Mouse (Mus musculus): ENCODE measurements at regions not wholly inside any gene's neighbourhood (a gene's known extent, or its start where the extent isn't known, plus 50 kb on each side); places are given as distances from the start of the nearest gene placed in this dataset.

- no peaks in the 10 kb centered on the region for H3K27me3 ChIP-seq (ENCODE audit: control insufficient read depth, insufficient read depth, low read length)
- 66% methylated on average over 4 of the region's 4 CpGs for WGBS
- DNase-seq, result no peak
Observed at GRCm38 (mm10) chr15:40566481-40566880, 432.3 kb downstream of the 9330182O14Rik start.

DNA sequence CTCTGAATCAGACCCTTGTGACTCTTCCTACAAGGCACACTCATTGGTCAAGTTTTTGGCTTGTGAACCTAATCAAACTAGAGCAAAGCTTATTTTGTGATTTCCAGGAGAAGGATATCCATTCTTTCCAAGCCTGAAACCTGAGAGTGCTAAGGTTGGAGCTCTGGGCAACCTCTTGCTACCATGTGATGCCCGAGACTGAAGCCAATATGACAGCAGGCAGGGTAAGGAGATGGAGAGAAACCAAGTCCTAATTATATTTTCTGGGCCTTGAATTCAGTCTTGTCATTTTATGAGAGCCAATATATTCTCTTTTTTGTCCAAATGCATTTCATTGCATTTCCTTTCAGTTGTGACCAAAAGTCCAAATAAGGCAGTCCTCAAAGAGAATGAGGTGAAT is 434.5 kb downstream of the 9330182O14Rik start:
- H3K27me3 ChIP-seq (ENCODE audit: control insufficient read depth, insufficient read depth, low read length), result no peaks in the 10 kb centered on the region
- no peak for TF ChIP-seq CTCF (IDR thresholded peaks at IDR 0.05; ENCODE audit: borderline replicate concordance, insufficient read depth, low read depth, low read length)
- no peak for TF ChIP-seq POLR2A (IDR thresholded peaks at IDR 0.05; ENCODE audit: borderline replicate concordance, insufficient read depth, low read length)
- no peak overlapping the region for H3K27ac ChIP-seq (ENCODE audit: insufficient read depth, low read length)
- peaks cover 2% of the 10 kb centered on the region; the same call in 1 of the 2 replicates for H3K4me1 ChIP-seq (ENCODE audit: control insufficient read depth, insufficient read depth, low read length)
- DNase-seq, result peak; percentile 46 to 80
- no peak overlapping the region for H3K4me3 ChIP-seq (replicated peaks; ENCODE audit: insufficient read depth, low read depth, low read length)
- WGBS, result 14% methylated on average over 1 of the region's 1 CpGs

More at GRCm38 (mm10) chr15:40566481-40566880, 432.3 kb downstream of the 9330182O14Rik start:
- Histone ChIP-seq H3K4me3 (replicated peaks; ENCODE audit: insufficient read depth, low read depth, low read length) (no peak overlapping the region), H3K27ac (ENCODE audit: insufficient read depth, low read length) (no peak overlapping the region), H3K4me1 (ENCODE audit: control insufficient read depth, insufficient read depth, low read length) (peaks cover 3% of the 10 kb centered on the region; the same call in 1 of the 2 replicates)
- TF ChIP-seq POLR2A (IDR thresholded peaks at IDR 0.05; ENCODE audit: borderline replicate concordance, insufficient read depth, low read length), result no peak
- TF ChIP-seq CTCF (IDR thresholded peaks at IDR 0.05; ENCODE audit: borderline replicate concordance, insufficient read depth, low read depth, low read length), result no peak

Measured in cerebellum, adult 2 months (tissue).